Mouse (Mus musculus) cerebellum, postnatal 25 days (tissue): ENCODE results near the gene Olfr463.
A peak's percentile ranks its signal among the peaks of the same experiment; 100 is the strongest.

Experiments
- DNase-seq, 2 experiments: peaks; one replicate each; pipeline ENCODE4 v3.0.0; 2021; ENCODE audit warnings: mixed read lengths in 2 of 2

Olfr463 gene

GRCm38 (mm10) chr11:87897287-87897686 lies at the start of gene Olfr463:
Olfr463 (minus strand) TSS chr11:87897387.
- no peak for DNase-seq

DNA sequence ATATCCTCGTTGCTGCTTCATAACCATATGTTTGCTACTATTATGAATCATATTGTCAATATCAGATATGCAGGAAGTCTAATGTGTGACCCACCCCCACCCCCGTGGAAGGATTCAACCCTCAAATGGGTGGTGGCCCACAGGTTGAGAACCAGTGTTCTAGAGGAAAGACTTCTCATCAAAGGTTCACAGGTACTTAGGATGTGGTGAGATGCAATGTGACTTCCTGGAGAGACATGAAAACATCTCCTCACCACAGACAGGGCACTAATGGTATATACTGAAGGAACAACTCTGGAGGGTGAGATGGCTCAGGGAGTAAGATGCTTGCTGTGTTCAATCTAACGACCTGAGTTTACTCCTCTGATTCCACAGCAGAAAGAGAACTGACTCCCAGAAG lies 38.3 kb upstream of the Olfr463 start:
- DNase-seq, result no peak

DNA sequence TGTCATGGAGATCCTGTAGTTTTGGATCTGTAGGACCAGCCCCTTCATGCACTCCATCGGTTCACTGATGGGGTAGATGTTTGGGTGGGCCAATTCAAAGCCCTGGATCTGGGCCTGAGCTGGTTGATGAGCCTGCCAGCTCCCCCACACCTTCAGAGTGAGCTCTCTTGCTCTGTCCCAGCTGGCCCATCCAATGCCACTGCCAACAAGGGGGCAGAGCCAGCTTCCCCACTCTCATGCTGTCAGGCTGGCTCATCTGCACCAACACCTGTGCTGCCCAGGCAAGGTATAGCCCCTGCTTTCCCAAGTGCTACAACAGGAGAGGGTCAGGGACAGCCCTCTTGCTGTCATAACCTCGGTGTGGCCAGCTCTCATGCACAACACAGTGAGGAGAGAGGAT lies 36.5 kb upstream of the Olfr463 start:
- DNase-seq, result no peak

DNA sequence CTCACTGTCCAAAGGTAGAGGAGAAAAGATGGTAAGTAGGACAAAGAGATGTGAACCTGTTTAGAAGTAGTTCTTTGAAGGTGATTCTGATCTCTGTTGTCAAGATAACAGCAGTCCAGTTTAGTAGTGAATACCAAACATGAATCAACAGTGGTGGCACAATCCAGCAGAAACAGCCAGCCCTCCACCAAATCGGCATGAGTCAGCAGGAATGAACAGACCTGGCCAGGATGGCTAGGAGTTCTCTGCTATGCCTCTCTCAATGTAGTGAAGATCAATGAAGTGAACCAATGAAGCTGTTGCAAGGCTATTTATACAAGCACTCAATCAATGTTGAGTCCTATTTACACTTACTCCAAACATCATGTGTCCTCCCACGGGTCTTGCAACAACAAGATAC lies 33.2 kb upstream of the Olfr463 start:
- no peak for DNase-seq

DNA sequence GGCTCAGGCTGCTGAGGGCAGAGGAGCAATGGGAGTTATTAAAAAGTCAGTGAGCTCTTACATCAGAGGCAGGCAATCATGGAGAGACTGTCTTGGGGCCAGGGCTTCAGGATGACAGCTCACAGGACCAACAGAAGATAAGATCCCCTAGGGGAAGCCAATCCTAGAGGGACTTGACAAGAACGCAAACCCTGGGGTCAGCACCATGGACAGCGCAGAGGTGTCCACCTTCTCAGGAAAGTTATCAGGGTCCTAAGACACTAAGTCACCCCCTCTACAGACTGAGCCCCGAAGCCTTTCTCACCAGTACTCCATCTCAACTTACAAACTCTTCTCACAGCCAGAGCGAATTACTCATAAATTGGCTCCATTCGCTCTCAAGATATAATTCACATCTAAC lies 23.8 kb upstream of the Olfr463 start, which contains the start of gene Olfr464:
Gene Olfr464 (minus strand): TSS at position 2 of the 400 bp plus-strand sequence.
- no peak for DNase-seq

DNA sequence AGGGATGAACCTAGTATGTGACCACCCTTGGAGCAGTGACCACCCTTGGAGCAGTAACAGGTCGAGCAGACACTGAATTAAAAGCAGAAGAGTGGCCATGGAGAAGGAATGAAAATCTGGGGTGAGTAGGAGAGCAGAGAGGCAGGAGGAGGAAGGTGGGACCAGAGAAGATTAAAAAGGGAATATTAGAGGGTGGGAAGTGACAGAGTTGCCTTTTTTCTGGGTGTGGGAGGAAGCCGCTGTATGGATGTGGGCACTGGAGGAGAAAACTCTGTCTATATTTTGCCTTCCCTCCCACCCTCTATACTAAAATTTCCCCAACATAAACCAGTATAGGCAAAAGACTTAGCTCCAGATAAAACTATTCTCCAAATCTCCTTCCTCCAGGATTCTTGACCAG lies 23.1 kb upstream of the Olfr463 start:
- DNase-seq, result no peak

DNA sequence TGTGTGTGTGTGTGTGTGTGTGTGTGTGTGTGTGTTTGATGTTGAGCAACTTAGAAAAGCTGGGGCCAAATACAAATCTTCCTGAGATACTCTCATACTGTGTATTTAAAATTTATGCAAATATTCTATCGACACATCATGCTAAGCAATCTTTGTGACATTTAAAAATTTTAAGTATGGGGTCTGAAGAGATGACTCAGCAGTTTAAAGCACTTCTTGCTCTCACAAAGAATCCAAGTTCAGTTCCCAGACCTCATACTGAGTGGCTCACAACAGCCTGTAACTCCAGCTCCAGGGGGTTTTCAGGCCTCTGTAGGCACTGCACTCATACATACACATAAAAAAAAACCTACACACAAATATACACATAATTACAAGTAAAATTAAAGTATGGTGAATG lies 18.8 kb upstream of the Olfr463 start:
- no peak for DNase-seq

DNA sequence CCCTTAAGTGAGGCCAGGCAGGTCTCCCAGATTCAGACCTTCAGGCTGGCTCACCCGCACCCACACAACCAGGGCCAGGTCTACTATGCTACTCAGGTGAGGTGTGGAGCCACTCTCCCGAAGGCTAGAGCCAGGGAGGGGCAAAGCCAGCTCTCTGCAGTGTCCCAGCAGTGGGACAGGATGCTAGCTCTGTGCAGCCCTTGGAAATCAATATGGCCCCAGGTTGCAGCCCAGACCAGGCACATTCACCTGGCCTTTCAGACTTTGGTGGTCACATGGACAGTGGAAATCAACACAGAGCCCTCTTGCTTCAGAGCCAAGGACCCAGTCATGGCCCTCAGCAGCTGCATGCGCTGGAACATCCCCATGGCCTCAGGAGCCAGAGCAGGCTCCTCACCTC lies 7.1 kb upstream of the Olfr463 start:
- DNase-seq, result no peak

DNA sequence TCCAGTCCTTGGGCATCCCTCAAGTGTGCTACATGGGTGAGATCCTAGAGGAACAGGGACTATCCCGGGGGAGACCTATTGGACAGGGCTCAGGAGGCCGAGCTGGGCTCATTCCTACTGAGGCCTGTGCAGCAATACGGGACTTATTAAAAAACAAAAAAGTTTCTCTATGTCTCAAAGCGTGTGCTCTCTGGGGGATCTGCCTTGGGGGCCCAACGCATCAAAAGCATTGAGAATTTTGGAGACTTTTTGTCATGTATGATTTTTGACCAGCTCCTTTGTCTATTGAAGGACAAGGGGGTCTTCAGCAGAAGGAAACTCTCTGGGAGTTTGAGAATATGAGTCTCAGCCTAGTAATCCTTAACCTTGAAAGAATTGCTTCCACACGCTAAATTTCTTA lies 5.0 kb downstream of the Olfr463 start, which contains the start of gene Olfr462:
Gene Olfr462 (minus strand): TSS at position 101 of the 400 bp plus-strand sequence.
- no peak for DNase-seq

GRCm38 (mm10) chr11:87884856-87885255 lies 12.3 kb downstream of the Olfr463 start:
- no peak for DNase-seq

DNA sequence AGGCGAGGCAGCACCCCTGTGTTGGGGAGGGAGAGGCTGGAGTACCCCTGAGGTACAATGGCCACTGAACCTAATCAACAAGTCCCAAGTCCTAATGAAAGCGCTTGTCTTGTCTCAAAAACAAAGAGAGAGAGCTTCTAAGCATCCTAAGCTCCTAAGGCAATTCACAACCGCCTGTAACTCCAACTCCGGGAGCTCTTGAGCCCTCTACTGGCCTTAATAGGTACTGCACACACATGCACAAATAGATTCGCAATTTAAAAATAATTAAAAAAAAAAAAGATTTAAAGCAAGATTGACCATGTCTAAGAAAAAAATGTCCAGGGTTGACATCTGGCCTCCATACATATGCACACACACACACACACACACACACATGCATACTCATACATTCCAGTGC lies 13.7 kb downstream of the Olfr463 start:
- peak in 1 of 2 experiments; percentile 18 for DNase-seq

DNA sequence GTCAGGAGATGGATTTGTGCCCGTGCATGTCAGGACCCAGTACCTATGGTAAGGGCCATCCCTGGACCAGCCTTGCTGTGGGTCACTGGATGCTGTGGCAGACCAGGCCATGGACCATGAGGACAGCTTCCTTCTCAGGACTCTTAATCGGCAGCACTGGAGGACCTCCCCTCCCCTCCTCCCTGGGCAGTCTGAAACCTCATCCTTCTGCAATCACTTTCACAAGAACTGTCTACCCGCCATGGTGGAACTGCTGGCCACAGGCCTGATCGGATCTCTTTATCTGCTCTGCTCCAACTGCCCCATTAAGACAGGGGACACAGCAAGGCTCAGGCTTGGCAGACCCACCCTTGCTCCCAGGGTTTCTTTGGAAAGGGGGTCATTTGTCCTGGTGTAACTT lies 15.5 kb downstream of the Olfr463 start:
- no peak for DNase-seq

GRCm38 (mm10) chr11:87879826-87880225 lies 17.4 kb downstream of the Olfr463 start:
- DNase-seq, result no peak

- DNase-seq, result no peak
These were observed 21.8 kb downstream of the Olfr463 start, which contains the start of gene Epx for GRCm38 (mm10) chr11:87875436-87875835. Epx (minus strand) TSS chr11:87875536.

- DNase-seq, result no peak
These were observed 25.4 kb downstream of the Olfr463 start for GRCm38 (mm10) chr11:87871766-87872165.

DNA sequence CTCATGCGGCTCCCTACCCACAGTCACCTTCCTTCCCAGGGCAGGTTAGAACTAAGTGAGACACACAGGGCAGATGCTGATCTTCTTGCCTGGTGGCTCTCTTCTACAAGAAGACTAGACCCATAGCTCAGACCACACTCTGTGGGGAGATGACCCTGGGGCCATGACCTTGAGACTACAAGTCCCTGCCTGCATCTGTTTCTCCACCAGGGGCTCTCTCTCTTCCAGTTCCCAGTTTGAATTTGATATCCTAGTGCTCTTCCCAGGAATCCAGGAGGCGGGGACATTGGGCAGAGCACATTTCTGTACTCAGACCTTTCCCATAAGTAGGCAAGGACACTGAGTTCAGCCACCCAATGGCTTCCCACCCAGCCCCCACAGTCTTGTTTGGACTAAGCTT lies 27.1 kb downstream of the Olfr463 start:
- no peak for DNase-seq

GRCm38 (mm10) chr11:87866891-87867290 lies 30.3 kb downstream of the Olfr463 start:
- DNase-seq, result peak in 1 of 2 experiments; percentile 26

DNA sequence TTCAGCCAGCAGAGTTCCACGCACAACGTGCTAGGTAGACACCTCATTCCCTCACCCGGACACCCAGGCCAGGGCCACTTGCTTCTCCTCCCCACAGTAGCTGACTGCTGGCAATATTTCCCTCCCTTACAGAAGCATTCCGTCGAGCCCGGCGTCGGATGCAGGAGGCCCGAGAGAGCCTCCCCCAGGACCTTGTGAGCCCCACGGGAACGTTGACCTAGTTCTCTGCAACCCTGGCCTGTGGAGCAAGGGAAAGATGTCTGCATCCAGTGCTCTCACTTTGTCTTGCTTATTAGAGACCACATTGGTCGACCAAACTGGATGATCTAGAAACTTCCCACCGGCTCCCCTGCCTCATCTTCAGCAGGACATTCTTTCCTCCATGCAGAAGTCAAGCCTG lies 34.4 kb downstream of the Olfr463 start:
- no peak for DNase-seq

- DNase-seq, result no peak
These were observed 36.8 kb downstream of the Olfr463 start for GRCm38 (mm10) chr11:87860426-87860825.

- DNase-seq, result no peak
These were observed 37.9 kb downstream of the Olfr463 start for GRCm38 (mm10) chr11:87859273-87859672.

DNA sequence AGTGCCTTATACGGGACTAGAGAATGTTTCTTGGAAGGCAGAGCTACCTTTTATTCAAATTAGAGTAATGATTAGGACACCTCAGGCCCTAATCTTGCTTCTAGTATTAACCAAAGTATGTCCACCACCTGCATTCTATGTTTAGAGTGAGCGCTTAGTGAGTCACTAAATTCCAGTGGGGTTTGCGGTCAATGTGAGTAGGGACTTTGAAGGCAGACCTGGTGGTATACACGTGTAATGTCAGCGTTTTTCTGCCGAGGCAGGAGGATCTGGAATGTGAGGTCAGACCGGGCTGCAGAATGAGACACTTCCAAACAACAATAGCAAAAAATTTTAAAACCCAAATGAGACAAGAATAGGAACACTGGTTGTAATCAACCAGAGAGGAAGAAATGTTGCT lies 42.6 kb downstream of the Olfr463 start:
- DNase-seq, result no peak

- peak in 1 of 2 experiments; percentile 34 for DNase-seq
These were observed 43.6 kb downstream of the Olfr463 start for GRCm38 (mm10) chr11:87853597-87853954.

DNA sequence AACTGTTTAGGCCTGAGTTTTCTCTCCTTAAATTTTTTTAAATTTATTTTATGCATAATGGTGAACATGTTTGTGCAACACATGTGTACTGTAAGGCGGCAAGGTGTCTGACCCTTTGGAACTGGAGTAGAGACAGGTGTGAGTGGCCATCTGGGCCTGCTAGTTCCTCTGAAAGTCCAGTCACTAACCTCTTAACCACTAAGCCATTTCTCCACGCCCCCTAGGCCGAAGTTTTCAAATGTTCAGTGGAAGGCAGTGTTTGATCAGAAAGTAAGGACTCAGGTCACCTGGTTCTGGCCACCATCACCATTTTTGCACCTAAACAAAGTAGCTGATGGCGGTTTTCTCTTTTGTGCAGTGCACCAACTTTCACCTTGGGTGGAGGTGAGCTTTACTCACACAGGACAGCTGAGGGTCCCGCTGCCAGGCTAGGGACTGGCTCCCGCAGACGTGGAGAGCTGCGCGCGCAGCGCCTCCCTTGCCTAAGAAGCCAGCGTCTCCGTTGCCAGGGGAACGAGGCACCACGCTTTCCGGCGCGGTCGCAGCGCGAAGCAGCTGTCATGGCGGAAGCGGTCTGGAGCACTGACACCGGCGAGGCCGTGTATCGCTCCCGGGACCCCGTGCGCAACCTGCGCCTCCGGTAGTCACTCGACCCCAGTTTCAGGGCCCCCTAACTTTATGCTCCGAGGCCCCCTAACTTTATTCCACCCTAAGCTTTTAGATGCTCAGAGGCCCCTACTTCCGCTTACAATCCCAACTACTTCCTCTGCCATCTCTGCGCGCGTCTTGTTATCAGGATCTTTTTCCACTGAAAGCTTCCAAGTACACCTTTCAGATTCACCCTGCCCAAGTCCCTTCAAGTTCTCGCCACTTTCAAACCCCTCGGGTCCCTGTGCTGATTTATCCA lies 44.2 kb downstream of the Olfr463 start, which contains the start of gene Mks1:
Gene Mks1 (plus strand): TSS at position 526 of the 907 bp plus-strand sequence.
- DNase-seq, result peak; percentile 92 to 95

DNA sequence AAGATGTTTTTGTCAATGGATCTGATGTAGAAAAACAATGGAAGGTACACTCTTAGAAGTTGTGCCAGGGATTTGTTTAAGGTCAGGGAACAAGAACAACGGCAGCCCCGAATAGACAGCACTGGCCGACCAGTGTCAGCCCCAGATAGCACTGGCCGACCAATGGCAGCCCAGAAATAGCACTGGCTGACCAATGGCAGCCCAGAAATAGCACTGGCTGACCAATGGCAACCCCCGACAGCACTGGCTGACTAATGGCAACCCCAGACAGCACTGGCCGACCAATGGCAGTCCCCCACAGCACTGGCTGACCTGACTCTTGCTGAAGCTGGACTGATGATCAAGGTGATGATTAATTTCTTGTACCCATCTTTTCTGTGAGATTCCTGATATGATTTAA lies 49.3 kb downstream of the Olfr463 start:
- no peak for DNase-seq
